Comparison of ENCODE assay signal across 8 mouse cellular contexts in the genomic region with DNA sequence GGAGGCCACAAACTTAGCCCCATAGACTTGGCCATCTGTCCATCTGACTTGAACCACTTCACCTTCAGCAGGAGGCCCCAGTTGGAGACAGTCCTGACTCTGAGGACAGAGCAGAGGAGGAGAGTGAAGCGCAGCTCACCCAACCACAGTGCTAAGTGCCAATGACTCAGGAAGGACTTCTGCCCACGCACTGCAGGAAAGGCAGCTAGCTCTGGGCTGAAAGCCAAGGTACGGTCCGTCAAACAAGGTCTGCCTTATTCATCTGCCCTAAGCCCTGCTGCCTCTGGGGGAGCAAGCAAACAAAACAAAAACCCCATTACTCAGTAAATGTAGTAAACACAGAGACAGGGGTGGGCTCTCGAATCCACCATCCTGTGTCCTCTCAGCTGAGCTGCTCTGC. TPM values are rescaled to one million over a fixed set of nuclear protein-coding genes. Genes with fewer than 3 reads are reported as not detected.
DNase-seq lines count a peak whose midpoint lies in the region; ATAC-seq lines count a peak whose summit lies in the region.

No protein-coding gene starts in this region.

- no peak overlapping the region for H3K27ac ChIP-seq in heart, embryonic 11.5 days (ENCODE audit: low read depth, low read length)
- H3K27ac ChIP-seq in lung, embryonic 16.5 days (ENCODE audit: low read length): 0 out of 2 replicates have a peak overlapping the region, but pooled peaks have one; percentile 22

- no peaks in the 10 kb centered on the region for H3K9me3 ChIP-seq in heart, embryonic 11.5 days (replicated peaks; ENCODE audit: control insufficient read depth, low read length)
- H3K9me3 ChIP-seq in lung, embryonic 16.5 days (ENCODE audit: control insufficient read depth, low read length): no peaks in the 10 kb centered on the region

- no peaks in the 10 kb centered on the region for H3K27me3 ChIP-seq in heart, embryonic 11.5 days (ENCODE audit: control insufficient read depth, insufficient read depth, low read length)
- H3K27me3 ChIP-seq in lung, embryonic 16.5 days (ENCODE audit: control insufficient read depth, insufficient read depth, low read depth, low read length): no peaks in the 10 kb centered on the region

- 83% methylated on average over 5 of the region's 5 CpGs for WGBS in heart, embryonic 11.5 days (ENCODE audit: insufficient replicate concordance)
- WGBS in lung, embryonic 16.5 days: 47% methylated on average over 5 of the region's 5 CpGs

- peak; percentile 79 to 86 for DNase-seq in heart, adult 18-20 months
- DNase-seq in NIH3T3 (ENCODE audit: low read depth): peak; percentile 98
- DNase-seq in cerebellum, postnatal 36 days: peak; percentile 86
- no peak for DNase-seq in thymus, postnatal 36 days
- DNase-seq in thymus, adult 18-20 months: no peak

- no peak overlapping the region for H3K4me3 ChIP-seq in heart, embryonic 11.5 days (ENCODE audit: low read depth, low read length)
- H3K4me3 ChIP-seq in lung, embryonic 16.5 days (ENCODE audit: low read length): no peak overlapping the region

- H3K4me1 ChIP-seq in heart, embryonic 11.5 days (ENCODE audit: control insufficient read depth, insufficient read depth, low read length): no peaks in the 10 kb centered on the region
- H3K4me1 ChIP-seq in lung, embryonic 16.5 days (replicated peaks; ENCODE audit: control insufficient read depth, insufficient read depth, low read length): peaks cover 6% of the 10 kb centered on the region

- ATAC-seq in heart, embryonic 11.5 days (replicated peaks; ENCODE audit: insufficient number of reproducible peaks, low FRiP score, low TSS enrichment): no peak
- ATAC-seq in hematopoietic stem cell, adult 5-6 weeks (replicated peaks in 1 of 2; ENCODE audit: insufficient read depth in 1 of 2, low FRiP score in 2 of 2, low TSS enrichment in 1 of 2, low read depth in 1 of 2, poor library complexity in 2 of 2, severe bottlenecking in 2 of 2): peak; percentile 40 to 49; a peak in 2 of 4 replicates
- peak; percentile 12; the same call in 1 of the 2 replicates for ATAC-seq in lung, embryonic 16.5 days (ENCODE audit: low read depth)

- H3K36me3 ChIP-seq in heart, embryonic 11.5 days (ENCODE audit: control insufficient read depth, insufficient read depth, low read length): peaks cover 37% of the 10 kb centered on the region
- peaks cover 52% of the 10 kb centered on the region for H3K36me3 ChIP-seq in lung, embryonic 16.5 days (ENCODE audit: control insufficient read depth, insufficient read depth, low read length)

- H3K4me2 ChIP-seq in heart, embryonic 11.5 days: no peak overlapping the region
- no peak overlapping the region for H3K4me2 ChIP-seq in lung, embryonic 16.5 days (ENCODE audit: low read depth, low read length)

- H3K9ac ChIP-seq in heart, embryonic 11.5 days (ENCODE audit: low read depth, low read length): no peak overlapping the region
- no peak overlapping the region for H3K9ac ChIP-seq in lung, embryonic 16.5 days (ENCODE audit: low read length)

RNA-seq across cellular contexts. Expression of a gene that starts 4.2 kb away (rescaled TPM):
- total RNA-seq in heart, adult 18-20 months (2021): 10 to 100 TPM; 55.9 to 57.6 TPM
- polyA plus RNA-seq in heart, embryonic 11.5 days (2014; fragmentation: Nextera tagmentation; extraction: Ambion mirVana): 5.2 and 6.9 TPM in 2 replicates
- 6.8 and 6.9 TPM in 2 replicates for total RNA-seq in hematopoietic stem cell, adult 5-6 weeks (2017)
- 6.7 TPM in 2 replicates for polyA plus RNA-seq in lung, embryonic 16.5 days (2015; fragmentation: Nextera tagmentation; extraction: Ambion mirVana)

RNA-seq across cellular contexts. Expression of a gene that starts 41.0 kb away (rescaled TPM):
- total RNA-seq in heart, adult 18-20 months (2021): 10 to 100 TPM; 24.9 to 25.8 TPM
- 30.7 and 30.8 TPM in 2 replicates for polyA plus RNA-seq in heart, embryonic 11.5 days (2014; fragmentation: Nextera tagmentation; extraction: Ambion mirVana)
- total RNA-seq in hematopoietic stem cell, adult 5-6 weeks (2017): 39.4 and 40.0 TPM in 2 replicates
- 32.4 and 33.0 TPM in 2 replicates for polyA plus RNA-seq in lung, embryonic 16.5 days (2015; fragmentation: Nextera tagmentation; extraction: Ambion mirVana)

Comparison
In these comparisons a context has a peak if more than half of its experiments do, and no peak if none do; other contexts are left out.
1. DNase-seq: peak in heart, adult 18-20 months (2 of 2), NIH3T3 (single experiment) and cerebellum, postnatal 36 days (2 of 2); none in thymus, postnatal 36 days (0 of 2) and thymus, adult 18-20 months (0 of 2).